ENCODE assay signal across 15 mouse cellular contexts in the genomic region with DNA sequence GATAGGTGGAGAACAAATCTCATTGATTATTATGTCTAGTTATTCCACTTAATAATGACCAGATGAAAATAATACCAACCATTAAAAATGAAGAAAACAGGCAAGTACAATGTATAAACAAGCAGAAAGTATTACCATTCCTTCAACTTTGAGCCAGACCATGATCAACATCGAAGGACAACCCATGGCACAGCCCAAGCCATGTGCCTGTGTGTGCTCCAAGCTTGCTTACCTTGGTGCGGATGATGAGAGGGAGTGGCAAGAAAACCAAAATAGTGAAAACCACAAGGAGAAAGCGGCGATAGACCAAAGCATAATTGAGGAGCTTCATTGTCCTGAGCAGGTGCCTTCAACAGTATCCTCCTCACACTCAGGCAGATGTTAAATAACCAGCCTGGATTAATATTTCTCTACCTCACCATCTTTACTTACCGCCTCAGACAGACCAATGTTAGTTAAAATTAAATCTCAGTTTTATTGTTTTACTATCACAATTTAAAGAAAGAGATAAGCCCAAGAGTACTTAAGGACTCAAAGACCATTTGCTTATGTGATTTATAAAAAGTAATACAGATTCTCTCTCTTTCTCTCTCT. TPM values are rescaled to one million over a fixed set of nuclear protein-coding genes. Genes with fewer than 3 reads are reported as not detected.
"Had no signal": no experiment of that assay in that cellular context is flagged by ENCODE, and none has a peak within 500 bp of the region (broad histone marks: within the 10 kb centered on the region; RNA-seq: fewer than 3 reads in every experiment).

Slc13a1 (minus strand) TSS at position 359 of the 594 bp plus-strand sequence.

- DNase-seq: left cerebral cortex, postnatal 4 days; lung, adult 18-20 months; midbrain, embryonic 14.5 days; spleen, adult 18-20 months; thymus, adult 18-20 months; thymus, postnatal 14 days had no signal

- H3K9me3 ChIP-seq: hindbrain, embryonic 15.5 days; limb, embryonic 13.5 days; midbrain, embryonic 10.5 days; neural tube, embryonic 15.5 days had no signal

- H3K36me3 ChIP-seq: hindbrain, embryonic 15.5 days; limb, embryonic 13.5 days; midbrain, embryonic 10.5 days; neural tube, embryonic 15.5 days had no signal

- H3K27me3 ChIP-seq: hindbrain, embryonic 15.5 days; limb, embryonic 13.5 days; neural tube, embryonic 15.5 days had no signal

- H3K4me3 ChIP-seq: hindbrain, embryonic 15.5 days; limb, embryonic 13.5 days; midbrain, embryonic 10.5 days; myocyte; neural tube, embryonic 15.5 days had no signal

- H3K4me2 ChIP-seq: hindbrain, embryonic 15.5 days; limb, embryonic 13.5 days; neural tube, embryonic 15.5 days had no signal

- H3K4me1 ChIP-seq: hindbrain, embryonic 15.5 days; limb, embryonic 13.5 days; neural tube, embryonic 15.5 days had no signal

- H3K9ac ChIP-seq: hindbrain, embryonic 15.5 days; limb, embryonic 13.5 days; liver, embryonic 14.5 days; neural tube, embryonic 15.5 days had no signal

- H3K27ac ChIP-seq: hindbrain, embryonic 15.5 days; limb, embryonic 13.5 days; liver, embryonic 14.5 days; midbrain, embryonic 10.5 days; neural tube, embryonic 15.5 days had no signal

RNA-seq across cellular contexts. Expression of gene Slc13a1, which starts in this region (rescaled TPM):
- total RNA-seq: liver, adult 2 months had no signal
- polyA plus RNA-seq: limb, embryonic 13.5 days; liver, adult 2 months; liver, embryonic 14.5 days; lung, embryonic 16.5 days; neural tube, embryonic 11.5 days had no signal
